Mouse (Mus musculus): ENCODE measurements around the gene Il10ra.

Gene Il10ra

DNA sequence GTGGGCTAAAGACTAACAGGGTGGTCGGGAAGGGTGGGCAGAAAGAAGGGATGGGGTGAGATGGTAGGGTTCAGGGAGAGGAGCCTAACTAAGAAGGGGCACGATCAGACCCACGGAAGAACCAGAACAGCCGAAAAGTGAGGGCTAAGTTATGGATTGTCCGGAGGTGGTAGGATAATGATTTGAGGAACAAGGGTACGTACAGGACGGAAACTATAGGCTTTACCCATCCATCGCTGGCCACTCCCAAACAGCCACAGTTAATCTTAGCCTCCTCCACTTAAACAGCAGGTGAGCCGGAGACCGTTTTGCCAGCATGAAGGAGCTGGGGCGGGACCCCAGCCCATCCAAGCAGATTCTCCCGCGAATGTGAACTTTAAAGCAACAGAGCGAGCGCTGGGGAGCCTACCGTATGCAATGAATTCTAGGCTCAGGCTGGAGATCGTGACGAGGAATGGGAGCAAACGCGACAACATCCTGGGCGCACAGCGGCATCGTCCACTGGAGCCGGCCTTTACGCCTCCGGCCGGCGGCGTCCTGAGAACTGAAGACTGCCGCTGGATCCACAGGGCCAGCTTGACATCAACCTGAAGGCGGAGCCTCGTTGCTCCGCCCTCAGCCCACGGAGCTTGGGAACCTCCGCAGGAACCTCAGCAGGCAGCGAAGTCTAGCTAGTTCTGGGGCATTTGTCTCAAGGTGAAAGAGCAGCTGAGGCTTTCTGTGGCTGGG is at the start of gene Il10ra:
Gene Il10ra, minus strand, starts transcription at position 553 of the 729 bp plus-strand sequence.
- peak; percentile 54 for DNase-seq

DNA sequence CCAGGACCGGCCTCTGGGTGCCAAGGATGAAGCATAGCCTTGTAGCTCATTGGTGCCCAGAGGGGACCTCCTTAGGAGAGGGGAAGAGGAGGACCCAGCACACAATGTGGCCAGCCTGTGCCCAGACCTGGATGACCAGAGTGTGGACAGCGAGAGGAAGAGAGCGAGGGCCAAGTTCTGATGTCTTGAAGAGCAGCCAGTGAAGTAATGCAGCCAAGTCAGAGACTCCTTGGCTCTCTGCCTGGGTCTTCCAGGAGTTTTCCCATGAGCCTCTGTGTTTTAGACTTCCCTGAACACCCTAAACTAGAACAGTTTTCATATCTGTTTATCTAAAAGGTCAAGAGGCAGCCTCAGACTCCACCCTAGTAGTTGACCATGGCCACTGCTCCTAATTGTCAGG is 48.7 kb upstream of the Il10ra start:
- no peak for DNase-seq

DNA sequence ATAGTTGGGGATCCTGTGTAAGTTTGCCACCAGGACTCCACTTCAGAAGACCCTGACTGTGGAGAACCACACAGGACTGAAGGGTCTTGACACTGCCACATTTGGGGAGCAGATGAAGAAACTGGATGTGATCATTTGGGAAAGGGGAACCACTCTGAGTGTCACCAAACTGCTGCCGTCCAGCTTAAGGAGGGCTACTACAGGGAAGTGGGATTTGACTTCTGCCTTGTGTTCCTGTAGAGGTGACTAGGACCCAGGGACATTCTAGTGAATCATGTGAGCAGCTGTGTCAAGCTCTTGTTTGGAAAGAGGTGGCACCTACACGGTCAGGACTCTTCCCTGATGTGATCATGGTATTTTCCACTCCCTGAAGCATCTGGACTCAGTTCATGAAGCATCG is 45.0 kb upstream of the Il10ra start:
- no peak for DNase-seq

DNA sequence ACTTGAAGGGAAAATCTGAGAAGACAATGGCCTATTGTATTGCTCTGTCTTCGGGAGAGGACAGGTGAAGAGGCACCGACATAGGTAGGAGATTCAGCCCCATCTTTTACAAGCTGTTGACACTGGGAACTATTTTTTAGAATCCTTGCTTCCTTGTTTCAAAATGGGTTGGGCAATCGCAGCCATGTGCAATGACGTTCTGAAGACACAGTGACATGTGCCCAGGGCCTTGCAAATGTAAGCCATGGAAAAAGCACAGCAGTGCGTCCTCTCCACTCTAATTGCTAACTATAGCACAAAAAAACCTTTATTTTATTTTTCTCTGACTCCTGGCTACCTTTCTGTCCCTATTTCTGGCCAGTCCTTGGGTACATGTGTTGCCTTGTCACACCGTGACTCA is 42.9 kb upstream of the Il10ra start:
- DNase-seq, result no peak

DNA sequence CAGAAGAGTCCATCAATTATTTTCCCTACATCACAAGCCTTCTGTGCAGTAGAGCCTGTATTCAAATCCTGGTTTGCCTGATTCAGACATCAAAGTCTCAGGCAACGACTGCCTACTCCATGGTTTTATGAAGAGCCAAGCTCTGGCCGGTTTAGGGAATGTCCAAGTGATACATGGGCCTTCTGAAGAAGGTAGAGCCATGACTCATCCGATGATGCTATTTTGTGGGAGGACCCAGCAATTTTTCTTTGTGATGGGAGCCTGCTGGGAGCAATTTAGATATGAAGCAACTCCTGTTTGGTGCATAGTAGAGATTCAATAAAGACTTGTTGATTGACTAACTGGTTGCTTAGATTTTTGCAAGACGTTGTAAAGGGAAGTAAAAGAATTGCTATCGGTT is 39.6 kb upstream of the Il10ra start:
- no peak for DNase-seq

DNA sequence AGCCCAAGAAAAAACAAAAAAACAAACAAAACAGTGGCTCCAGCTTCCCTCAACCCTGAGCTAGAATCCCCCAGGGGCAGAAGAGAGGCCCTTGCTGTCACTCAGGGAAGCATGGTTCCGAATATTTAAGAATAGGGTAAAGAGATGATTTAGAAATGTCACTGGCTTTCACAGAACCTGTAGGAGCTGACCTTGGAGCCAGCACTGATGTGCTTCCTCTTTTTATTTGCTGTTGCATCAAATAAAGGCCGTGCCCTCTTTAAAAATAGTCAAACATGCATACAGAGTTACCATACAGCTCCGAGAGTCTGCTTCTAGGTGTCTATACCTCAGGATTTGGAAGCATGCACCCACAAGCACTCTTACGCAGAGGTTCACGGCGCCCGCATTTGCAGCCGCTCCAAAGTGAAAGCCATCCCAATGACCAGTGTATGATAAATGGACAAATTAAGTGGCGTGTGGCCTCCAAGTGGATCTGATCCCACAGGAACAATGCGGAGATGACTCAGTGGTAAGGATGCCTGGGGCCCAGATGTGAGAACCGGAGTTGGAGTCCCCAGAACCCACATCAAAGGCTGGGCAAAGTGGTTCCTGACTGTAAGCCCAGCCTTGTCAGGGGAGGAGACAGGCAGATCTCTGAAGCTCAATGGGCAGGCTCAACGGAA is 37.9 kb upstream of the Il10ra start:
- no peak for DNase-seq

DNA sequence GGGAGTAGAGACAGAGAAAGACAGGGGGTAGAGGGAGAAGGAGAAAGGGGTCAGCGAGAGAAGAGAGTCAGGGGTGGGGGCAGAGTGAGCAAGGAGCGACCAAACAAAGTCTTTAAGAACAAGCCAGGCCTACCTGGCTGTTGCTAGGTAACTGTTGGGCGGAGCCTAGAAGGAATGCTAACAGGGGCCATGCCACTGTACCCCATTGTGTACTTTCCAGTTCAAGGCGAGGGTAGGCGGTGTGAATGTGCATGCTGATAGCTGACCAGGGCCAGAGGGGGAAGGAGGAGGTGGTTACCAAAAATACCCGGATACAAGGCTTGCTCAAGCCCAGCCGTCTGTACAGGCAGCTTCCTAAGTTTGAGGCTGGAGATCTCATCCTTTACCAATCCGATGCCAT is 32.8 kb upstream of the Il10ra start:
- no peak for DNase-seq

DNA sequence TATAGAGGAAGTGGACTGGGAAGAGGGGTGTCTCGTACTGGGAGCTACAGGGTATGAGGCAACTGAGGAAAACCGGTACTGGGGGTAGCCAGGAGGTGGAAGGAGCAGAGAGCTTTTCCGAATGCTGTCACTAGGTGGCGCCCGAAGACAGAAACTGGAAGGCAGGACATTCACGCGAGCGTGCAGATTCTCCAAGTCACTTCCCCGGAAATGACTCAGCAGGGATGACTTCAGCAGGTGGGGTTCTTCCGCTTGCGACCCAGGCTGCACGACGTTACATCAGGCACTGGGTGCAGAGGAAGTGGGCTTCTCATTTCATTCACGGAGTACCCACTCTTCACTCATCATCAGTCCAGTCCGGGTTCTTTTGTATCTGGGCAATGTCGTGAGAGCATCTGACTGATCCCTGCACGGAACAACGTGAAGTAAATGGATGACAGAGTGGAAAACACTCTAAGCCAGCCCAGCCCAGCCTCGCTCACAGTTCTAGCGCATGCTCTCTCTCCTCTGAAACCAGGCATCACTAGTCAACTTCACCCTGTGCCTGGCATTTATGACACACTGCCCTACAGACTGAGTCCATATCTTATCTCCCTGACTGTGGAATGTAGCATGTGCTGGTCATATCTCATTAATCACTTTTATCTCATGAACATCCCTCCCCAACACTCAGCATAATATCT is 31.6 kb upstream of the Il10ra start:
- peak; percentile 97 for DNase-seq

DNA sequence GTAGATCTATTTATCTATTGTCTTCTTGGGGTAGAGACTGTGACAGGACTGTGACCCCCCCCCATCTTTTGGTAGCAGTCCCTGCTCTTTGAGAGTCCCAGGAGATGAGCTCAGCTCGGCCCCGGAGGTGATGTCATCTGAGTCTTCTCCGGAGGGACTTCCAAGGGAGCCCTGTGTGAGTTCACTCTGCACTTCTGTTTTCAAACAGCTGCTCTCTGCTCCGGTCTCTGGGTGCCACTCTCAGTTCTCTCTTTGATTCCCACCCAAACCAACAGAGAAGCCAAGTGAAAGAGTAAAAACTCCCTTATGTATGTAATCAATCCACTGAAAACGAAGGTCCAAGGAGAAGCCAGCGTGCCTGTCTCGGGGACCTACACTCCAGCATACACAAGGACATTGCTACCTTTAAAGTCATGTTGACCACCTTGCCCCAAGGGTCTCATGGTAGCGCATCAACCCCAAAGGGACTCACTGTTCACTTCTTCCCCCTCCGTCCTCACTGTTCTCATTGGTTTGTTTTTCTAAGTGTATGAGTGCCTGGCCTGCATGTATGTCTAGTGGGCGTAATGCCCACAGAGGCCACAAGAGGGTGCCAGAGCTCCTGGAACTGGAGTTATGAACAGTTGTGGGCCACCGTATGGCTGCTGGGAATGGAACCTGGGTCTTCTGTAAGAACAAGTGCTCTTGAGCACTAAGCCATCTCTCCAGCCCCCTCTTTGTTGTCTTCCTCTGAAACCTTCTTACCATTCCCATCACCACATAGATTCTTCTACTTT is 30.5 kb upstream of the Il10ra start:
- no peak for DNase-seq

DNA sequence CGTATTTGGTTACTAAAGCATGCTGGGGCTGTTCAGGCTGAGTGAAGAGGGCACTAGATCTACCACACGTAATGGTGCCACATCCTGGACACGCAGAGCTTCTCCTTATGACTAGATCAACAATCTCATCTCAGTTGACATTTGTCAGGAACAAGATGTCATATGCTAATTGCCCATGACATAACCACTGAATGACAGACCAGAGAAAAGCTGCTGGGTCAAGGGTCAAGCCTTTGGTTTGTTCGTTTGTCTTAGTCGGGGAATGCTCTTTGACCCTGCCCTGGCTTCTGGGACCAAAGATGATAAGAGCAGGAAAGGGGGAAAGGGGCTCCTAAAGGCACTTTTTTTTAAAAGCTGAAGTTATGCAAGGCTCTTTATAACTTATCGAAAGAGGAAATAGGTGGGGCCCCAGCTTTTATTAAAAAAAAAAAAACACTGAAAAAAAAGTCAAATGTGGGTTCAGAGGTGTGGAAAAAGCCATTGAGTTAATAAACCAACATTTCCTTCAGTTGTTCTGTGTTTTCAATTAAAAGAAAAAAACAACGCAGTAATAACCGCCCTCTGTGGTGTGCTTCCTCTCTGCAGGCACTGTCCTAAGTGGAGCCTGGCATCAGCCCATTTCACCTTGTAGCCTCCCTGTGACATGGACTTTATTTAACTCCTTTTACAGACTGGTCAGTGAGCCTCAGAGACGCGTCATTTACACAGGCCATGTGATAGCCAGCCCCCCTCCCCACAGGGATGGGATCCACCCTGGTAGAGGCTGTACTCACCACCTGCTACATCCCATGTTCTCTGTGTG is 25.5 kb upstream of the Il10ra start:
- DNase-seq, result no peak

DNA sequence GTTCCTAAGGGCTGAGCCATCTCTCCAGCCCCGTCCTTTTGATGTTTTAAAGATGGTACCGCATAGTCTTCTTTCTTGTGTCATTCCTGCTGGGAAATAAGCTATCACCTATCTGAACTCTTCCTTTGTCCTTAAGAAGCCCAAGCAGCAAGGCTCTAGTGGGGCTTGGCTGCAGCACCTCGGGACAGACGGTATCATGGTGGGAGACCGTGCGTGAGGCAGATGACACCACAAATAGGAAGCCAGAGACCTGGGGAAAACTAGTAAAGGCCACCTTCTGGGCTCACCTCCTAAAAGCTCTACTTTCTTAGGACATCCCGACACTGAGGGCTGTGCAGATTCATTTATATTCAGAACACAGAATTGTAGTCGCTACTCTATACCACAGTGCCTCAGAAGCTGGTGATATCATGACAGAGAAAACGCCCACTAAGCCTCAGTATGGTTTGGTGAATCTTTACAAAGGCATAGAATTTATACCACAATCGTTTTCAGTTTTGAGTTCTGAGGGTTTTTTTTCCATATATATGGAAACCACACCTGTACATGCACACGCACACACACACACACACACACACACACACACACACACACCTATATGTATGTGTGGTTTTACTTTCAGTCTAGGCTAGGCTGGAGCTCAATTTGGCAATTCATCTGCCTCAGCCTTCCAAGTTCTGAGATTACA is 22.7 kb upstream of the Il10ra start:
- DNase-seq, result peak; percentile 75

DNA sequence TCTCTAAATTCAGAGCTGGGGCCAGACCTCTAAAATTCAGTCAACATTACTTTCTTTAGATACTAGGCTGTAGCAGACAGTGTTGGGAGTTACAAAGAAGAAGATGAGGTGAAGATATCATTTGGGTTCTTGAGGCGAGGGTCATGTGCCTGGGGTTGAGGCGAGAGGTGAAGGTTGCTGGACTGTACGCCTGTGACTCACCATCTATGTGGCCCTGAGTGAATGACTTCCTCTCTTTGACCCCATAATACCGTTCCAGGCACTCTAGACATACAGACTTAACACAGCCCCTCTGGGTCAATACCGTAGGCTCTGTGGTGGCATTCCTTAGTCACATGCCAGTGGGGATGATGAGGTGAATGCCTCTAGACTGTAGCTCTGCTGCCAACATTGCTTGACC is 13.5 kb upstream of the Il10ra start:
- DNase-seq, result no peak

DNA sequence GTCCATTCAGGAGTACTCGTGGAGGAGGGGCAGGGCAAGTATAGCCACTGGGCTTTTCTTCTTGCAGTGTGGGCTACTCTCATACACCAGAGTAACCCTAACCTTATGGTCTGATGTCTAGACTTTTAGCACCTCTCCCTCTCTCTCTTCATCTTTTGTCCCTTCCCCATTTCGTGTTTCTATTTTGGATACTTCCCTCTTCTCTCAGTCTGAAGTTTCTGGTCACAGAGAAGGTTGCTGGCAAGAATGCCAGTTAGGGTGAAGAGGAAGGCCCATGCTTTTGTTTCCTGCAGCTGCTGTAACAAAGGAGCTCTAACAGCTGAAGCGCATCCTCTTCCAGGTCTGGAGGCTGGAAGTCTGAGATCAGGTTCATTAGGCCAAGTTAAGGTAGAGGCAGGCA is 11.9 kb upstream of the Il10ra start:
- no peak for DNase-seq

DNA sequence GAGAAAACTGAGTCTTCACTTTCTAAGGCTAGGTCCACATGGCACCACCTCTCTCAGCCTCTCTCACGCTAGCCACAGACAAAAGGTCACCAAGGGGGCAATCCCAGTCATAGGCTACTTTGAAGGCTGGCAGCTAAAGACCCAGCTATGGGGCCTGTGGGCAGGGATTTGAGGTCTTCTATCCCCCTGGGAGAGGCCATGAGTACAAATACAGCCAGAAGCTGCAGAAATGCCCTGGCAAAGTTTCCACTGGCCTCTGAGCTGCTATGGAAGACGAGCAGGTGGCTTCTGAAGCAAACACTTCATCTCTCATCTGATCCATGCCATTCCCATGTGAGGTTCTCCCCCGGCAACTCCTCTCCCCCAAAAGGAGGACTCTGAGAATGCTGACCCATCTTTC is 11.1 kb upstream of the Il10ra start:
- no peak for DNase-seq

DNA sequence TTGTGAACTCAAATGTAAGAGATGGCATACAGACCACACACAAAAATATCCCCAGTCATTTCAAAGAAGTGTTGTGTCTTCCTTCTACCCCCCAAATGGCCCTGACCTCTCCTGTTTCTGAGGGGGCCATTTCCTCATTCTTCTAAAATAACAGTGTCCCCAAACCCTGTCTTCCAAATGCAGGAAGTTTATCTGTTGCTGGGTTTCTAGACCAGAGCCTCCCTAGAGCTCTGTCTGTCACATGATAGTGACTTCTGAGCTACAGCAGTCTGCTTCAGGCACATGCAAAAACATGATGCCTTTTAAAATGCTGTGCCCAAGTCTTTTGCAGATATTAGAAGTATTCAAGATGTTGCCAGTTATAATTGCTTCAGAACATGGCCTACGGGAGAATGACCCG is 5.7 kb upstream of the Il10ra start:
- no peak for DNase-seq

DNA sequence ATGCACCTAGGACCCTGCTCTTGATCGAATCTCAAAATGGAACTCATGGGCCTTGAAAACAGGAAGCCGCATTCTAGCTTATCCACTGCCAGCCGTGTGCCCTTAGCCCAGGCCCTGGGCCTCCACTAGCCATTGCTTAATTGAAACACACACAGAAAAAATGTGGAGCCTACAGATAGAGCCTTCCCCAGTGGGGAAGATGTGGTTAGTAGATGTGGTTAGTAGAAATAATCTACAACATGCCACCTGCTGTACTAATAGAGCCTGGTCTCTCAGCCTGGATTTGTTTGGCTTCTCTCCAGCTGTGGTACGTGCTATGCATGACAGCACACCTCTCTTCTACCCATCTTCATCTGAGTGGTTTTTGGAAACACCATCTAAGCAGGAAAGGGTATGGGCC is 5.3 kb upstream of the Il10ra start:
- DNase-seq, result no peak

DNA sequence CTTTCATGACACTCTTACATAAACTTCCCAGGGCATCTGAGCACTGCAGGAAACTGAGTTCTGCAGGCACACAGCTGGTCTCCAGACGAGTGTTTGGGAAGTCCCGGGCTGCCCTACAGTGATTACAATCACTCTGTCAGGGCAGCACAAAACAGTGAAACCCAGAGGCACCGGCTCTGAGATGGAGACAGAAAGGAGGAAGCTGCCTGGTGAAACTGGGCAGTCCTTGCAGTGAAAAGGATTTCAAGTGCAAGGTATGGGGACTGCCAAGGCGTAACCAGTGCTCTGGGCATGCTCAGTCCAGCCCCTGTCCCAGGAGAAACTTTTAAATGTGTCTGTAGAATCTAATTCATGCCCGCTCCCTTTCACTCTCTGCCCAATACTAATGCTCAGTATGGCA is 3.3 kb upstream of the Il10ra start:
- DNase-seq, result no peak

DNA sequence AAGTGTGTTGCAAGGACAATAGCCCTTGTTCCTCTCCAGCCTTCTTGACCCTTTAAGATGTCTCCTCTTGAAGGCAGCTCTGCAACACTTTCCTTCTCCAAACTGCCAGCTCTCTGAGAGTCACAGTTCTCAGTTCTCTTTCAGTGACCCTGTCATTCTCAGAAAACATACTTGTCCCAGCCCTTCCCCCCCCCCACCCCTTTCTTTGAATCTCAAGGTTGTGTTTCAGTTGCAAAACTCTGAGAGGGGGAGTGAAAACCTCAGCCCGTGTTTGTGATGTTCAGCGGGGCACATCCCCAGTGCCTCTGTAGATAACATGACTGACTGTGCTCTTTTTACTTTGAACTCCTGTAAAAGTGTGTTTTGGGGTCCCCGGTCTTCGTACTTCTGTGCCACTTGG is 870 bp downstream of the Il10ra start:
- DNase-seq, result no peak

DNA sequence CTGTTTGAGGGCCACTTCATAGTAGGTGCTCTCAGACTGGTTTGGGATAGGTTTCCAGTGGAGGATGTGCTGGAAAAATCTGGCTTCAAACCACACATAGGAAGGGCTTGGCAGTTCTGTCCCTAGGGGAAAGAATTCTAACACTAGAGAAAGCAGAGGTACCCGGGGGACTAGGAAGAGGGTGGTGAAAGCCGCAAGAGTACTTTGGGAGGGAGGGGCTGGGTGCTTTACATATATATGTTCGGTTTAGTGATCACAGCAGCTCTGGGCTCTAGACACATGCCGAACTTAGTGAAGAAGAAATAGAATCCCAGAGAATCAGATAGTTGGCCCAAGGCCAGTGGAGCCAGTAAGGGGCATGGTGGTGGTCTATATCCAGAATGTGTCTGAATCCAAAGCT is 1.9 kb downstream of the Il10ra start:
- no peak for DNase-seq

DNA sequence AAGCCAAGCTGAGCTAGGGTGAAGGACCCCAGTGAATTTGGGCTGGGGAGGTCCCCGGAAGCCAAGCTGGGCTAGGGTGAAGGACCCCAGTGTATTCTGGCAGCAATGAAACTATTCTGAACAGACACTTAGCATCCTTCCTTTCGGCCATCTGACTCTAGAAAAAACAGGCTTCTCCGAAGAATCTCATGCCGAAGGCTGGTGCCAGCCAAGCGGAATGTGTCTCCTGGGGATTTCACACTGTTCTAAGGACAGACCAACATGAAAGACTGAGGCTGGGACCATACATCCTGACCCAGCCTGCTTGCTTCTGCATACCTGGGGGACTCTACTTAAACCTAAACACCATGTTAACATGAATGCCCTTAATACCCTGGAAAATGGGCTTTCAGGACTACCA is 7.1 kb downstream of the Il10ra start:
- DNase-seq, result peak; percentile 28

DNA sequence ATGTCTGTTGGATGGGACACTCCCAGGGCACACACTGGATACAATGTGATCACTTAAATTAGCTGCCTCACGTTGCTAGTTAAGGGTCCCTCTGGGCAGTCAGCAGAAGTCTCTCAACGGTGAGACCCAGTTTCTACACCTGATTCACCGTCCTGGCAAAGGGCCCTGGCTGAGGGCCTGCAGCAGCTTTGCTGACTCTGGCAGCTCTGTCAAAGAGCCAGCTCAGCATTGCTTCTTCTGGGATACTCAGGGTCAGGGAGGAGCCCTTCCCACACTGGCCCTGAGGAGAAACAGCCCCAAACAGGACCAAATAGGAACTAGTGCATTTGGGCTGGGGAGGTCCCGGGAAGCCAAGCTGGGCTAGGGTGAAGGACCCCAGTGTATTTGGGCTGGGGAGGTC is 7.5 kb downstream of the Il10ra start:
- peak; percentile 86 for DNase-seq

DNA sequence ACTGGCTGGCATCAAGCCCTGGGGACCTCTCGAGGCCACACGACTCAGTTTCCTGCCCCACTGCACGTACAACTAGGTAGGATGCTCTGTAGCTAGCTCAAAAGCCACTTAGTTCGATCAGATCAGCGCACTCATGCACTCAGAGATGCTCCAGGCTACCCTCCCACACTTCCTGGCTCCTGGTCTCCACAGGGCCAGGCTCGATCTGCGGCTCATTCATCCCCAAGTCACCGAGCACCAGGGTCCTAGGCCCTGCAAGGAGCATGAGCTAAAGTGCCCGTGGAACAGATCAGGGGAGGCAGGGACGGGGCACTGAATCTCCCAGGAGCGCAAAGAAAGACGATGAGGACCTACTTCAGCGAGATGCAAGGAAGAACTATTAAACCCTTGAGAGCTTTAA is 9.9 kb downstream of the Il10ra start:
- no peak for DNase-seq
